Mouse (Mus musculus) liver, embryonic 11.5 days (tissue): ENCODE measurements around the gene Gm36176. TPM values are rescaled to one million over a fixed set of nuclear protein-coding genes. Genes with fewer than 3 reads are reported as not detected.

Experiments used
- ATAC-seq: fragments of 200-750 bp; cut with Nextera tagmentation; replicated peaks from 2 replicates; pipeline ENCODE4 v1.8.0; 2017; ENCODE audit warnings: moderate number of reproducible peaks, mild to moderate bottlenecking, moderate TSS enrichment, moderate library complexity; ENCODE audit not compliant: low FRiP score
- DNase-seq: peaks from one replicate; pipeline ENCODE4 v3.0.0-alpha.2; 2017; ENCODE audit warnings: low spot score
- H3K27ac ChIP-seq: fragments of 300-500 bp; sonication (generic); 2 replicates; pipeline ENCODE4 v1.5.1; 2014; ENCODE audit warnings: mild to moderate bottlenecking, low read depth, low read length, control low read depth
- H3K27me3 ChIP-seq: fragments of 300-500 bp; sonication (generic); replicated peaks from 2 replicates; pipeline ENCODE4 v1.6.1; 2014; ENCODE audit warnings: low read length, mixed read lengths; ENCODE audit not compliant: control insufficient read depth, insufficient read depth
- H3K36me3 ChIP-seq: fragments of 300-500 bp; sonication (generic); 2 replicates; pipeline ENCODE4 v1.6.1; 2014; ENCODE audit warnings: mild to moderate bottlenecking, low read length, moderate library complexity, mixed read lengths; ENCODE audit not compliant: control insufficient read depth, insufficient read depth
- H3K4me1 ChIP-seq: fragments of 300-500 bp; sonication (generic); replicated peaks from 2 replicates; pipeline ENCODE4 v1.6.1; 2014; ENCODE audit warnings: low read length, mixed read lengths; ENCODE audit not compliant: control insufficient read depth, insufficient read depth
- H3K4me2 ChIP-seq: fragments of 300-500 bp; sonication (generic); 2 replicates; pipeline ENCODE4 v1.6.1; 2014; ENCODE audit warnings: mild to moderate bottlenecking, control low read depth, moderate library complexity
- H3K4me3 ChIP-seq: fragments of 300-500 bp; sonication (generic); 2 replicates; pipeline ENCODE4 v1.5.1; 2014; ENCODE audit warnings: low read depth, low read length, control low read depth
- H3K9ac ChIP-seq: fragments of 300-500 bp; sonication (generic); 2 replicates; pipeline ENCODE4 v1.6.1; 2014; ENCODE audit warnings: low read depth, low read length, control low read depth
- H3K9me3 ChIP-seq: fragments of 300-500 bp; sonication (generic); 2 replicates; pipeline ENCODE4 v1.6.1; 2016; ENCODE audit warnings: low read length, inconsistent platforms, mixed read lengths; ENCODE audit not compliant: control insufficient read depth
- WGBS: fragments of 180-500 bp; shearing (Covaris S2); extraction: QIAGEN DNeasy Blood & Tissue Kit; methylation state at CpG from one replicate; pipeline ENCODE4 v1.1.7; 2014; 5-methylcytosine and 5-hydroxymethylcytosine counted together
- polyA plus RNA-seq: library from polyadenylated mRNA; unstranded; fragments of >200 nt; fragmentation: Nextera tagmentation; extraction: Ambion mirVana; gene quantifications from 2 replicates; pipeline ENCODE4 v1.2.1, GENCODE M21; 2014

Gene Gm36176
- polyA plus RNA-seq, 1 experiment from 2014 or later: not detected

GRCm38 (mm10) chr10:77819203-77819602 is 27.4 kb upstream of the Gm36176 start:
- Histone ChIP-seq H3K27ac (no peak overlapping the region), H3K36me3 (no peaks in the 10 kb centered on the region)
- 53% methylated on average over 4 of the region's 4 CpGs for WGBS

GRCm38 (mm10) chr10:77826951-77827350 is 19.7 kb upstream of the Gm36176 start, which contains the start of gene Krtap10-4:
Gene Krtap10-4 (minus strand): TSS chr10:77827095.
- no peak within 1 kb of the TSS for H3K9ac ChIP-seq
- DNase-seq (no peak), ATAC-seq (no peak)
- no peak within 1 kb of the TSS for H3K4me2 ChIP-seq
- no peak within 1 kb of the TSS for H3K27ac ChIP-seq
- no peaks in the 10 kb centered on the region for H3K9me3 ChIP-seq
- no peaks in the 10 kb centered on the region for H3K36me3 ChIP-seq
- WGBS: 63% methylated on average over 6 of the region's 6 CpGs
- no peak within 1 kb of the TSS for H3K4me3 ChIP-seq
- no peaks in the 10 kb centered on the region for H3K4me1 ChIP-seq
- H3K27me3 ChIP-seq: no peaks in the 10 kb centered on the region

More at GRCm38 (mm10) chr10:77819203-77819602, 27.4 kb upstream of the Gm36176 start:
- Histone ChIP-seq H3K9ac (no peak overlapping the region), H3K4me2 (no peak overlapping the region), H3K4me1 (no peaks in the 10 kb centered on the region), H3K27me3 (no peaks in the 10 kb centered on the region), H3K9me3 (no peaks in the 10 kb centered on the region), H3K4me3 (no peak overlapping the region)
- DNase-seq (no peak), ATAC-seq (no peak)

GRCm38 (mm10) chr10:77835647-77836046 is 11.0 kb upstream of the Gm36176 start, which contains the start of gene Krtap10-10:
Gene Krtap10-10 (plus strand): TSS chr10:77835947.
- no peak for ATAC-seq
- 65% methylated on average over 9 of the region's 9 CpGs for WGBS

GRCm38 (mm10) chr10:77839006-77839405 is 7.6 kb upstream of the Gm36176 start:
- Histone ChIP-seq H3K27ac (no peak overlapping the region), H3K9me3 (no peaks in the 10 kb centered on the region), H3K36me3 (no peaks in the 10 kb centered on the region), H3K4me1 (no peaks in the 10 kb centered on the region), H3K9ac (no peak overlapping the region), H3K4me3 (no peak overlapping the region), H3K4me2 (no peak overlapping the region), H3K27me3 (no peaks in the 10 kb centered on the region)
- ATAC-seq: no peak
- 68% methylated on average over 6 of the region's 6 CpGs for WGBS
- no peak for DNase-seq

More at GRCm38 (mm10) chr10:77835647-77836046, 11.0 kb upstream of the Gm36176 start, which contains the start of gene Krtap10-10:
- no peak within 1 kb of the TSS for H3K9ac ChIP-seq
- DNase-seq: no peak
- no peaks in the 10 kb centered on the region for H3K4me1 ChIP-seq
- no peak within 1 kb of the TSS for H3K27ac ChIP-seq
- H3K4me3 ChIP-seq: no peak within 1 kb of the TSS
- no peak within 1 kb of the TSS for H3K4me2 ChIP-seq
- H3K9me3 ChIP-seq: no peaks in the 10 kb centered on the region
- H3K36me3 ChIP-seq: no peaks in the 10 kb centered on the region
- no peaks in the 10 kb centered on the region for H3K27me3 ChIP-seq

DNA sequence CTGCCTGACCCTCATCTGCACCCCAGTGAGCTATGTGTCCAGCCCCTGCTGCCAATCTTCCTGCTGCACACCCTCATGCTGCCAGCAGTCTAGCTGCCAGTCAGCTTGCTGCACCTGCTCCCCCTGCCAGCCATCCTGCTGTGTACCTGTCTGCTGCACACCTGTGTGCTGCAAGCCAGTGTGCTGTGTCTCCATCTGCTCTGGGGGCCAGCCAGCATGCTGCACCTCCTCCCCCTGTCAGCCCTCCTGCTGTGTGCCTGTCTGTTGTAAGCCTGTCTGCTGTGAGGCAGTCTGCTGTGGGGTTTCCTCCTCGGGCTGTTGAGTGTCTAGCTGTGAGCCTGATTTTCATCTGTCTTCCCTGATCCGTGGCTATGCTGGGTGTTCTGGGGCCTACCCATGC is 358 bp downstream of the Gm36176 start:
- Histone ChIP-seq H3K9ac (no peak overlapping the region), H3K36me3 (no peaks in the 10 kb centered on the region), H3K4me2 (no peak overlapping the region), H3K9me3 (no peaks in the 10 kb centered on the region), H3K27ac (no peak overlapping the region), H3K4me3 (no peak overlapping the region), H3K27me3 (no peaks in the 10 kb centered on the region), H3K4me1 (no peaks in the 10 kb centered on the region)
- WGBS: 26% methylated on average over 2 of the region's 2 CpGs
- DNase-seq (no peak), ATAC-seq (no peak)

DNA sequence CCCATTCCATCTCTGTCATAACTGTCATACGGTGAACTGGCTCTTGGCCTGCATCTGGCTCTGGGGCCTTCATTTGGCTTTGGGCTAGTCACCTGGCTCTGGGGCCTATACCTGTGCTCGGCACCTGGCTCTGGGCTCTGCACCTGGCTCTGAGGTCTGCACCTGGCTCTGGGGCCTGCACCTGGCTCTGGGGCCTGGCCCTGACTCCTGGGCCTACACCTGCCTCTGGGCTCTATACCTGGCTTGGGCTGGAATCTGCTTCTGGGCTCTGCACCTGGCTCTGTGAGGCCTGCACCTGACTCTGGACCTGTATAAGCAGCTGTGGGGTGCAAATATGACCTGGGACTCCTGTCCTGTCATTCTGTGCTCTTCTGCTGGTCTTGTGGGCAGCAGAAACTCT is 935 bp downstream of the Gm36176 start:
- DNase-seq (no peak), ATAC-seq (no peak)
- Histone ChIP-seq H3K27me3 (no peaks in the 10 kb centered on the region), H3K4me2 (no peak overlapping the region), H3K27ac (no peak overlapping the region), H3K4me3 (no peak overlapping the region), H3K9ac (no peak overlapping the region), H3K9me3 (no peaks in the 10 kb centered on the region), H3K4me1 (no peaks in the 10 kb centered on the region), H3K36me3 (no peaks in the 10 kb centered on the region)
- 68% methylated on average over 2 of the region's 2 CpGs for WGBS

DNA sequence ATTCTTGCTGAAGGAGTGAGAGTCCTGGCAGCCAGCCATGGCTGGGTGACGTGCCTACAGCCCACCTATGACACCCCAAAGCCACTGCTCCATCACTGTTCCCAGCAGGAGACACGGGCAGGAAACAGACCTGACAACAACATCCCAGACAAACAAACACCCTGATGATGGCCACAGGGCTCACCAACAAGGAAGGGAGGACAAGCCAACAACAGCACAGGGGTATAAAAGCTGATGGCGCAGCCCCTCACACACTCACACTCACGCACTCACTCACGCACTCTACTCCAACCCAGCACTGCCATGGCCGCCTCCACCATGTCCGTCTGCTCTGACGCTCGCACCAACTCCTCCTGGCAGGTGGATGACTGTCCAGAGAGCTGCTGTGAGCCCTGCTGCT is 6.0 kb downstream of the Gm36176 start, which contains the start of gene Gm10318:
Gm10318 (plus strand) TSS at position 301 of the 400 bp plus-strand sequence.
- Histone ChIP-seq H3K36me3 (no peaks in the 10 kb centered on the region), H3K4me2 (no peak within 1 kb of the TSS), H3K4me1 (no peaks in the 10 kb centered on the region), H3K9me3 (no peaks in the 10 kb centered on the region), H3K9ac (no peak within 1 kb of the TSS), H3K27ac (no peak within 1 kb of the TSS), H3K4me3 (no peak within 1 kb of the TSS), H3K27me3 (no peaks in the 10 kb centered on the region)
- ATAC-seq (no peak), DNase-seq (no peak)
- WGBS: 67% methylated on average over 9 of the region's 9 CpGs

- Histone ChIP-seq H3K4me3 (no peak within 1 kb of the TSS), H3K9me3 (no peaks in the 10 kb centered on the region), H3K27me3 (no peaks in the 10 kb centered on the region), H3K4me2 (no peak within 1 kb of the TSS), H3K36me3 (no peaks in the 10 kb centered on the region), H3K27ac (no peak within 1 kb of the TSS), H3K4me1 (no peaks in the 10 kb centered on the region), H3K9ac (no peak within 1 kb of the TSS)
- DNase-seq (no peak), ATAC-seq (no peak)
- 53% methylated on average over 7 of the region's 7 CpGs for WGBS
Observed at GRCm38 (mm10) chr10:77861675-77862074, 15.1 kb downstream of the Gm36176 start, which contains the start of gene Gm3285. Gene Gm3285 (plus strand): TSS chr10:77861975.

GRCm38 (mm10) chr10:77864067-77864761 is 17.6 kb downstream of the Gm36176 start:
- H3K9me3 ChIP-seq: no peaks in the 10 kb centered on the region
- H3K36me3 ChIP-seq: no peaks in the 10 kb centered on the region
- H3K4me3 ChIP-seq: peak overlapping the region; percentile 18; the same call in 1 of the 2 replicates
- H3K4me1 ChIP-seq: no peaks in the 10 kb centered on the region
- no peaks in the 10 kb centered on the region for H3K27me3 ChIP-seq
- no peak overlapping the region for H3K9ac ChIP-seq
- ATAC-seq: peak; percentile 86
- peak; percentile 45 for DNase-seq
- peak overlapping the region; percentile 54 for H3K4me2 ChIP-seq
- 25% methylated on average over 14 of the region's 14 CpGs for WGBS
- no peak overlapping the region for H3K27ac ChIP-seq
